Mouse (Mus musculus): ENCODE measurements around the gene Ptpra.

Gene Ptpra

DNA sequence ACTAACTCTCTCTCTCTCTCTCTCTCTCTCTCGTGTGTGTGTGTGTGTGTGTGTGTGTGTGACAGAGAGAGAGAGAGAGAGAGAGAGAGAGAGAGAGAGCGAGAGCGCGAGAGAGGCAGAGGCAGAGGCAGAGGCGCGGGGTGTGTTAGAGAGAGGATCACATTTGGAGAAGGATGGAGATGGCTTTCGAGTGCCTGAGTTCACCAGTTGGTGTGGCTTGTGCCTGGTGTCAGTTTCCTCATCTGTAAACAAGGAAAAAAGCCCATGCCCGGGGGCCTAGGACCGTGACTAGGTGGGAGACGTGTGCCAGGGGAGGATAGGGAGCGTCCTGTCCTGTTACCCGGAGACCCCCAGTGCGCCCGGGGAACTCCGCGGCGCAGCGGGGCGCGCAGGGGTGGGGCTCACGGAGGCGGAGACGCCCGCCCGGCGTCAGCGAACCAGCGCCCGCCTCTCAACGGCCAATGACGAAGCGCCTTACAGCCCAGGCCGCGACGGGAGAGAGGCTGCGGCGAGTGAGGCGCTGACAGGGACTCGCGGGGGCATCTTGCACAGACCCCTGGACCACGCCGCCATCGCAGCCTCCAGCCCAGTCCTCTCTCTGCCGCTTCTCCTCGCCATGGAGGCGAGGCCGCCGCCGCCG lies at the start of gene Ptpra:
Gene Ptpra (plus strand): TSS at position 485 of the 640 bp plus-strand sequence.
- DNase-seq, result peak; percentile 94

GRCm38 (mm10) chr2:130401891-130402290 lies 48.2 kb upstream of the Ptpra start:
- no peak for DNase-seq

GRCm38 (mm10) chr2:130404939-130405338 lies 45.1 kb upstream of the Ptpra start, which contains the start of the genes Gm28372 and 1700020A23Rik:
Gm28372 (plus strand) TSS chr2:130405239.
1700020A23Rik (plus strand) TSS chr2:130405259.
- no peak for DNase-seq

GRCm38 (mm10) chr2:130406178-130406577 lies 43.9 kb upstream of the Ptpra start, which contains the start of gene Tmem239:
Tmem239 (plus strand) TSS chr2:130406478.
- DNase-seq, result no peak

DNA sequence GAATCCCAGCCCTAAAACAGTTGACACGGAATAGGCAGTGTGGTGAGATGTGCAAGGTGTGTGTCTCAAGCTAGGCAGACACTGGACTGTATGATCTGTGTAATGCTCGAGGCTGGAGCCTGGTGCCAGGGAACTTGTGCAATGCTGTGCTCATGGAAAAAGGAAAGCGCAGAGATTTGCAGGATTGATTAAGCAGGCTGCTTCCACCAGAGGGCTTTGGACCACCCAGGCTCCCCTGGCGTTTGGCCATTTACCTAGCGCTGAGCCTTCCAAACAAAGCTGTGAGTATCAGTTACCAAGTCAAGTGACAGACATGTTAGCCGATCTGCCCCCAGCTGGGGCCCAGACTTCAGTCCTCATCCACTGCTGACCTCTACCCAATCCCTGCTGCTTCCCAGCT lies 41.9 kb upstream of the Ptpra start:
- no peak for DNase-seq

DNA sequence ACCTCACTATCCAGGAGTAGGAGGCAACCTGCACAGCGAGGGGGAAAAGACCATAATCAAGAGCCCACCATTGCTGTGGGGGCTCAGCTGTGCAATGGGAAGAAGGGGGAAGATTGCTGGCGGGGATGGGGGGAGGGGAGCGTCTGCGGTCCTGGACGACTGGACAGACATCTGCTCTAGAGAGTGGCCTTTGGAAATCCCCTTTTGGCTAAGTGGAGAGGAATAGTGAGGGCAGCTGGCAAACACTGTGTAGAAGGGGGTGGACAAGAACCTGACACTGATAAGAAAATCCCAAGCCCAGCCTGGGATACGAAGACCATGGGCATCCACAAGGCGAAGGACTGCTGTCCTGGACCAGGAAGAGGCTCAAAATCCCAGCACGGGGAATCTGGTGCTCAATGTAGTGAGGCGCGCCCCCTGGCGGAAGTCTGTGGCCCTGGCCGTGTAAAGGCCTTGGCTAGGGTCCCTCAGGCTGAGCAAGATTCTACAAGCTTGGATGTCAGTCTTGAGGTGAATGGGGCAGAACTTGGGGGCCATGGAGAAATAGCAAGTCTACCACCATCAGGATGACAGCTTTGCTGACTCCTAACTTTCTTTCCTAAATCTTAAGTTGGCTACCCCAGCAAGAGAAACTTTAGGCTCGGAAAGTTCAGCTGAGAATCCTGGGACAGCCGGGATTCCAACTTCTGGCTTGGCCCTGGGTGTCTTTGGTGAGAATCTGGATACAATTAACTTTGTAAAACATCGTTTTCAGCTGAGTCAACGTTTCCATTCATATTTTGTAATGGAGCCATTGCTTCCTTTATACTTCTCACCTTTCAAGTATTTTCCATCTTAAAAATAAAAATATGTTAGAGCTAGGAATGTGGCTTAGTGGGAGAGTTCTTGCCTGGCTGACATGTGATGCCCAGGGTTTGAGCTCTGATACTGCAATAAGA lies 38.3 kb upstream of the Ptpra start:
- DNase-seq, result peak; percentile 81

DNA sequence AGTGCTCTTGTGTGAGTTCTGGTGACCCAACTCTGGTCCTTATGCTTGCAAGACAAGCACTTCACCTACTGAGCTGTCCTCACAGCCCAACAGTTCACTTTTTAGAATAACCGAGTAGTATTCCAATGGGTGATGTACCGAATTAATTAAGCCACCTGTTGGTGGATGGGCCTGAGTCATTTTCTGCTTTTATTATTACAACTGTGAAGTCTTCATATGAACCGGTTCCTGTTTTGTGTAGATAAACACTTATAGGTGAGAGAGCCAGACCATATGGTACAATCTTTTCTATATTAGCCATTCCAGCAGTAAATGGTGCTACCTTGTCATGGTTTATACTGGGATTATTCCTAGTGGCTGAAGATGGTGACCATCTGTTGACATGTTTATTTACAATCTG lies 37.3 kb upstream of the Ptpra start:
- DNase-seq, result no peak

DNA sequence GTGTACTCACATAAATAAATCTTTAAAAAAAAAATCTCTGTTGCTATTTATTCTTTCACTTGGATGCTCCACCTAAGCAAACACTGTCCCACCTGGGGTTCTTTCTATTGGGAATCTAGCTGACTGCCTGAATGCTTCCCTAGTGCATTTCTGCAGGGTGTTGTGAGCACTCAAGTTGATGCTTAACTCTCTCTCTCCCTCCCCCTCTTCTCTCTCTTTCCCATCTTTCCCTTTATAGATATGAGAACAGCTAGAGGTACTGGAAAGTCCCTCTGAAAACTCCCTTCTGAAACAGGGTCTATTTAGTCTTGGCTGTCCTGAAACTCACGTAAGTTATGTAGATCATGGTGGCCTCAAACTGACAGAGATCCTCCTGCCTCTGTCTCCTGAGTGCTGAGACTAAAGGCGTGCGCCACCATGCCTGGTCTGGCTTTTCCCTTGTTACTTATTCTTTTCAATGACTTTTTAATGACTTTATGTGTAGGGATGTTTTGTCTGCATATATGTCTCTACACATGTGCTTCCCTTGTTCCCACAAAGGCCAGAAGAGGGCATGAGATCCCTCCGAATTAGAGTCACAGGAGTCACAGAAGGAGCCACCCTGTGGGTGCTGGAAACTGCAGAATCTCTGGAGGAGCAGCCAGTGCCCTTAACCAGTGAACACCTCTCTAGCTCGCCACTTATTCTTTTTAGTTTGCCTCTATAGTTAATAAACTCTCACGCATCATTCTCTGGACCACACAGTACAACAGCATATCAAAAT lies 35.8 kb upstream of the Ptpra start:
- DNase-seq, result peak; percentile 47

- DNase-seq, result no peak
Measured at GRCm38 (mm10) chr2:130421781-130422620, 28.1 kb upstream of the Ptpra start.

- DNase-seq, result peak; percentile 89
Measured at GRCm38 (mm10) chr2:130423397-130424125, 26.5 kb upstream of the Ptpra start.

- DNase-seq, result peak; percentile 93
Measured at GRCm38 (mm10) chr2:130424126-130424853, 25.8 kb upstream of the Ptpra start, which contains the start of the genes Vps16 and Pced1a. Vps16 (plus strand) TSS chr2:130424339. Pced1a (minus strand) TSS chr2:130424701.

GRCm38 (mm10) chr2:130425112-130425511 lies 25.0 kb upstream of the Ptpra start:
- no peak for DNase-seq

GRCm38 (mm10) chr2:130429851-130430250 lies 20.2 kb upstream of the Ptpra start:
- no peak for DNase-seq

DNA sequence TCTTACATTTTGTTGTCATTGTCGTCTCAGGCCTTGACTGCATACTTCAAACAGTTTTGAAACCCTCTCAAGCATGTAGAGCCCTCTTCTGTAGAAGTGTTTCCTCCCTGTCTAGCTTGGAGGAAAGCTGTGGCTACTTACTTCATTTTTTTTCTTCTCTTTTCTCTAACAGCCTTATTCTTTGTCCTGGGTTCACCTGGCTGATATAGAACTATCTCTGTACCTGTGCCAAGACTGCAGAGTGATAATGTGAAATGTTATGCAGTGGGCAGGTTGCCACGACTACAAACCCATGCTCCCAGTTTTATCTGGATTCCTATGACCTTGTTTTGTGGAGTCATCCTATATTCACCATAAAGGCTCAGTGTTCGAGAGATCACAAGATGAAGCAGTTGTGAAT lies 19.6 kb upstream of the Ptpra start:
- DNase-seq, result no peak

- DNase-seq, result no peak
Measured at GRCm38 (mm10) chr2:130432157-130432556, 17.9 kb upstream of the Ptpra start.

DNA sequence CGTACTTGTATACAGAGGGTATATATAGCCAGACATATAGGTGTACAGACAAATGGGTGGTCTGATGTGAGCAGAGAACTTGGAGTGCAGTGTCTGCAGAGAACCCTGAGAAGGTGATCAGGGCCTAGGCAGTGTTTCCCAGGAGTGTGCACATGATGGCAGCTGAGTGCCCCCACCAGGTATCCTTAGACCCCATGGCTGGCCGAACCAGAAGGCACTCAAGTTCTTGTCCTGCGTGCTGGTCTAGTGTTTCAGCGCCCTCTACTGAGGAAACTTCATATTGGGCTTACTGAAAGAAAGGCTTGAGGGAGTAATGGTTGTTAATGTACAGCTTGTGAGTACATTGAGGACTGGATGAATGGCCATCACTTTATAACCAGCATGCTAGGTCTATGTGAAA lies 16.9 kb upstream of the Ptpra start:
- peak; percentile 68 for DNase-seq

- no peak for DNase-seq
Measured at GRCm38 (mm10) chr2:130436769-130437168, 13.3 kb upstream of the Ptpra start.

DNA sequence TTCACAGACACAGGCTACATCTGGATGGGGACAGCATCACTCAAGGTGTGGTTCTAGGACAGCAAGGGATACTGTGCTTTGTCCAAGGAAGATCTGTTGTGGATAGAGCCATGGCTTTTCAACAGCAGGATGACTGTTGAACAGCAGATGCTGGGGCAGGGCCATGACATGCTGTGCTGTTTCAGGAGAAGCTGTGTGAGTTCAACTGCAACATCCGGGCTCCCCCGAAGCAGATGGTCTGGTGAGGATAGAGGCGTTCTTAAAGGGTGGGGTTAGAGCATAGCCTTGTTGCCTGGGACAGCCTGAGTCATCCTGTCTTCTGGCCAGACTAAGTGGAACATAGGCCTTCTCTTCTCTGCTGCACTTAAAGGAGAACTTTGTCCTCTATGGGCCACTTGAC lies 11.2 kb upstream of the Ptpra start:
- no peak for DNase-seq

GRCm38 (mm10) chr2:130439840-130440480 lies 10.1 kb upstream of the Ptpra start:
- DNase-seq, result no peak

GRCm38 (mm10) chr2:130442162-130442561 lies 7.9 kb upstream of the Ptpra start:
- no peak for DNase-seq
